Mouse (Mus musculus) liver, embryonic 15.5 days (tissue): ENCODE measurements around the gene Selplg. TPM values are rescaled to one million over a fixed set of nuclear protein-coding genes. Genes with fewer than 3 reads are reported as not detected.

Experiments used
- ATAC-seq: fragments of 200-750 bp; cut with Nextera tagmentation; 2 replicates; pipeline ENCODE4 v1.8.0; 2017; ENCODE audit warnings: moderate number of reproducible peaks, mild to moderate bottlenecking, moderate library complexity; ENCODE audit not compliant: insufficient read depth
- H3K27ac ChIP-seq: fragments of 300-500 bp; sonication (generic); replicated peaks from 2 replicates; pipeline ENCODE4 v1.5.1; 2015; ENCODE audit warnings: mild to moderate bottlenecking, inconsistent platforms
- H3K27me3 ChIP-seq: fragments of 300-500 bp; sonication (generic); 2 replicates; pipeline ENCODE4 v1.6.1; 2015; ENCODE audit warnings: mild to moderate bottlenecking, inconsistent platforms
- H3K36me3 ChIP-seq: fragments of 300-500 bp; sonication (generic); replicated peaks from 2 replicates; pipeline ENCODE4 v1.6.1; 2015; ENCODE audit warnings: moderate library complexity, mild to moderate bottlenecking, inconsistent platforms
- H3K4me1 ChIP-seq: fragments of 300-500 bp; sonication (generic); replicated peaks from 2 replicates; pipeline ENCODE4 v1.6.1; 2015; ENCODE audit warnings: inconsistent platforms
- H3K4me2 ChIP-seq: fragments of 300-500 bp; sonication (generic); 2 replicates; pipeline ENCODE4 v1.6.1; 2015; ENCODE audit warnings: moderate library complexity, mild to moderate bottlenecking, inconsistent platforms
- H3K4me3 ChIP-seq: fragments of 300-500 bp; sonication (generic); replicated peaks from 2 replicates; pipeline ENCODE4 v1.5.1; 2015; ENCODE audit warnings: mild to moderate bottlenecking, inconsistent platforms
- H3K9ac ChIP-seq: fragments of 300-500 bp; sonication (generic); 2 replicates; pipeline ENCODE4 v1.6.1; 2015; ENCODE audit warnings: moderate library complexity, mild to moderate bottlenecking, inconsistent platforms
- H3K9me3 ChIP-seq: fragments of 300-500 bp; sonication (generic); replicated peaks from 2 replicates; pipeline ENCODE4 v1.6.1; 2016; ENCODE audit warnings: inconsistent platforms
- WGBS: fragments of 180-500 bp; shearing (Covaris S2); methylation state at CpG from one replicate; pipeline ENCODE4 v1.1.7; 2015; ENCODE audit warnings: mixed read lengths; ENCODE audit not compliant: insufficient replicate concordance; 5-methylcytosine and 5-hydroxymethylcytosine counted together
- polyA plus RNA-seq: library from polyadenylated mRNA; unstranded; fragments of >200 nt; fragmentation: Nextera tagmentation; extraction: Ambion mirVana; gene quantifications from 2 replicates; pipeline ENCODE4 v1.2.1, GENCODE M21; 2015

The Selplg gene
- polyA plus RNA-seq, 1 experiment from 2014 or later = 15.3 TPM

DNA sequence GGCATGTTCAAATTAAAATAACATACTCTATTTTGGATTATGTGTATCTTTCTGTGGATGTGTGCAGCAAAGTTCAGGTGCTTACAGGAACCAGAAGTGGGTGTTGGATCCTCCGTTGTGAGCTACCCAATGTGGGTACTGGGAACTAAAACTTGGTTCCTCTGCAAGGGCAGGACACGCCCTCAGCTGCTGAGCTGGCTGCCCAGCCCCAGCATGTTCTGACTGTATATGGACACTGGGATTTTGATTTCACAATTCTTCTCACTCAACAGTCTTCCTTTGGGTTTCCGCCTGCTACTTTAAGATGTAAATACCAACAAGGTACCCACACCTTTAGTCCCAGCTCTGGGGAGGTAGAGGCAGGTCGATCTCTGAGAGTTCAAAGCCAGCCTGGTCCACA, 8.0 kb upstream of the Selplg start:
- 63% methylated on average over 4 of the region's 4 CpGs for WGBS
- no peak overlapping the region for H3K27ac ChIP-seq

GRCm38 (mm10) chr5:113836961-113837360, 4.5 kb upstream of the Selplg start:
- no peak for ATAC-seq

More for the DNA sequence above, 8.0 kb upstream of the Selplg start:
- no peak overlapping the region for H3K9ac ChIP-seq
- H3K4me1 ChIP-seq = peaks cover 29% of the 10 kb centered on the region
- H3K4me2 ChIP-seq = no peak overlapping the region
- ATAC-seq = no peak
- no peak overlapping the region for H3K4me3 ChIP-seq
- H3K36me3 ChIP-seq = peaks cover 35% of the 10 kb centered on the region
- H3K9me3 ChIP-seq = no peaks in the 10 kb centered on the region
- H3K27me3 ChIP-seq = no peaks in the 10 kb centered on the region

DNA sequence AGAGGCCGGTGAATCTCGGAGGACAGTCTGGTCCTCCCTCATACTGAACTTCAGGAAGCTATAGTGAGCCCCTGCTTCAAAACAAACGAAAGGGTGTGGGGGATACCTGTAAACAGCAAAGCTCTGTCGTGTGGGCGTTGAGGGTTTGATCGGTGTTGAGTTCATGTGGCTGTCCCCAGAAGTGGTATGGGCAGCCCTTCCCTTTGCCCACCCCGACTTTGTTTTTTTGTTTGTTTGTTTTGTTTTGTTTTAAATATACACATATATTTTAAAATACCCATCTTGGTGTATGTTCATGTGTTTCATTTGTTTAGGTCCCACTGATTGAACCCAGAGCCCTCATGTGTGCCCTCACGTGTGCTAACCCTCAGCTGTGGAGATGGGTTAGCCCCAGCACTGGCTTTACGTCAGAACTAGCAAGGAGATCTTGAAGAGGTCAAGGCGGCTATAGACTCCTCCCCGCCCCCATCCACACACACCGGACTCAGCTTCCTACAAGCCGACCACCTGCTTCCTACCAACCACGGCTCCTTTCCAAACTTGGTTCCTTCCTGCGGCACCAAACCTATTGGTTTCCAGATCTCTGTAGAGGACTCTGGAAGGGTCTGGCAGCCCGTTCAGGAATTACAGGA, 988 bp upstream of the Selplg start:
- no peak overlapping the region for H3K4me2 ChIP-seq
- H3K36me3 ChIP-seq = no peaks in the 10 kb centered on the region
- H3K4me3 ChIP-seq = no peak overlapping the region
- ATAC-seq = no peak
- no peak overlapping the region for H3K9ac ChIP-seq
- peaks cover 23% of the 10 kb centered on the region for H3K4me1 ChIP-seq
- no peak overlapping the region for H3K27ac ChIP-seq
- H3K9me3 ChIP-seq = no peaks in the 10 kb centered on the region
- 40% methylated on average over 16 of the region's 16 CpGs for WGBS
- H3K27me3 ChIP-seq = no peaks in the 10 kb centered on the region

More at GRCm38 (mm10) chr5:113836961-113837360, 4.5 kb upstream of the Selplg start:
- Histone ChIP-seq H3K27me3 (no peaks in the 10 kb centered on the region), H3K4me2 (no peak overlapping the region), H3K27ac (no peak overlapping the region; the same call in 1 of the 2 replicates), H3K4me3 (no peak overlapping the region), H3K36me3 (0 out of 2 replicates have a peak, but pooled peaks cover 3% of the 10 kb centered on the region), H3K9me3 (no peaks in the 10 kb centered on the region), H3K4me1 (peaks cover 12% of the 10 kb centered on the region), H3K9ac (no peak overlapping the region)
- WGBS = 42% methylated on average over 10 of the region's 10 CpGs

DNA sequence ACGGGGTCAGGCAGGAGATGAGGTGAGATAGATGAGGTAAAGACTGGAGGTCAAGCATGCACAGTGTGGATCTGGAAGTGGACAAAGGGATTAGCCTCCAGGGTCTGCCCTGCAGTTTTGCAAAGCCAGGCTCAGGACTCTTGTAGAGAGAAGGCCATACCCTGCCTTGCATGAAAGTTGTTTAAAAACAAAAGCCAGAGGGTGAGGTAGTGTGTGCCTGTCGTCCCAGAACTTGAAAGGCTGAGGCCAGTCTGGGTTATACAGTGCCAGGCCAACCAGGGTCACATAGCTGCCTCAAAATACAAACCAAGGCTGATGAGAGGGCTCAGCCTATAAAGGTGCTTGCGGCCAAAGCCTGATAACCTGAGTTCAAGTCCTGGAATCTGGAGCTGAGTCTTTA, 703 bp downstream of the Selplg start:
- Histone ChIP-seq H3K4me2 (no peak overlapping the region), H3K36me3 (no peaks in the 10 kb centered on the region), H3K4me1 (peaks cover 27% of the 10 kb centered on the region), H3K27ac (no peak overlapping the region), H3K27me3 (no peaks in the 10 kb centered on the region), H3K9me3 (no peaks in the 10 kb centered on the region), H3K4me3 (no peak overlapping the region), H3K9ac (no peak overlapping the region)
- ATAC-seq = no peak
- 54% methylated on average over 3 of the region's 3 CpGs for WGBS

DNA sequence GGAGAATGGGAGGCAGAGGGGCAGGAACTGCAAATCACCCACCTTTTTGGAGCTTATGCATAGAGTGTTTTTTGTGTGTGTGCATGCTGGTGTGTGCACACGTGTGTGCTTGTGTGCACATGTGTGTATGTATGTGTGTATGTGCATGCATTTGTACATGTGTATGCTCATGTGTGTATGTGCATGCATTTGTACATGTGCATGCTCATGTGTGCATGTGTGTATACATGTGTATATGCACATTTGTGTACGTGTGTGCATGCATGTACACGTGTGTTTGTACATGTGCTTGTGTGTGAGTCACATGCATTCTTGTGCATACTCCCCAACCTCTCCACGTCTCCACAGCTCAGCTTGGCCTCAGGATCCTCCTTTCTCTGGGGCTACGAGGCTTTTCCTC, 1.6 kb downstream of the Selplg start:
- no peak overlapping the region for H3K4me2 ChIP-seq
- no peak overlapping the region for H3K4me3 ChIP-seq
- no peak overlapping the region; the same call in 1 of the 2 replicates for H3K27ac ChIP-seq
- WGBS = 59% methylated on average over 5 of the region's 5 CpGs
- H3K4me1 ChIP-seq = peaks cover 27% of the 10 kb centered on the region
- no peaks in the 10 kb centered on the region for H3K36me3 ChIP-seq
- no peaks in the 10 kb centered on the region for H3K9me3 ChIP-seq
- no peak for ATAC-seq
- no peaks in the 10 kb centered on the region for H3K27me3 ChIP-seq
- H3K9ac ChIP-seq = no peak overlapping the region

- 7% methylated on average over 10 of the region's 10 CpGs for WGBS
- peak overlapping the region; percentile 43 for H3K4me3 ChIP-seq
- ATAC-seq = peak; percentile 50
- H3K27me3 ChIP-seq = no peaks in the 10 kb centered on the region
- no peaks in the 10 kb centered on the region for H3K9me3 ChIP-seq
- peaks cover 32% of the 10 kb centered on the region for H3K4me1 ChIP-seq
- H3K4me2 ChIP-seq = peak overlapping the region; percentile 59
- H3K36me3 ChIP-seq = no peaks in the 10 kb centered on the region
- peak overlapping the region; percentile 66 for H3K27ac ChIP-seq
- H3K9ac ChIP-seq = no peak overlapping the region
Measured at GRCm38 (mm10) chr5:113830292-113830643, 2.2 kb downstream of the Selplg start.

DNA sequence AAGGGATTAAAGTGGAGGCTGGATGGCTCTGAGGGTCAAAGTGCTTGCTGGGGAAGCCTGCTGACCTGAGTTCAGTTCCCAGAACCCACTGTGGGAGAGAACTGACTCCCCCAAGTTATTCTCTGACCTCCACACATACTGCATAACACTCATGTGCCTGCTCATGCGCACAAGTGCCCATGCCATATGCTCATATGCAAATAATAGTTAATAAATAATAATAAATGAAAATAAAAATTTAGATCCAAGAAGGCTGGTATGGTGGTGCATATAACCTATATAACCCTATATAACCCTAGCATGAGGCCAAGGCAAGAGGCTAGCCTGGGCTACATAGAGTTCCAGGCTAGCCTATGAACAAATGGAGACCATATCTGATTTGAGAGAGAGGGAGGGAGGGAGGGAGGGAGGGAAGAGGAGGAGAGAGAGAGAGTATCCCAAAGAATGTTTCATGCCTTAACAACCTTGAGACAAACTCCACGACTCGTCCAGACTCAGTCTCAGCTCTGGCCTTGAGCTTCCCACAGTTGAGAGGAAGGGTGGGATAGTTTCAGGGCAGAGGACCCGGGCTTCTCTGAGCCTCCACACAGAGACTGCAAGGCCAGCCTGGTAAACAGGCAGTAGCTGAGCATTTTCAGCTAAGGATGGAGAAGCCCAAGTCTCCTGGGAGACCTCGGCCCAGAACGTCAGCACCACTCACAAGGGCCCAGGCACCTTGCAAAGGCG, 2.7 kb downstream of the Selplg start:
- WGBS = 24% methylated on average over 7 of the region's 7 CpGs
- no peaks in the 10 kb centered on the region for H3K27me3 ChIP-seq
- H3K4me1 ChIP-seq = peaks cover 36% of the 10 kb centered on the region
- peak; percentile 2; the same call in 1 of the 2 replicates for ATAC-seq
- peak overlapping the region; percentile 43 for H3K4me3 ChIP-seq
- peak overlapping the region; percentile 66 for H3K27ac ChIP-seq
- no peaks in the 10 kb centered on the region for H3K9me3 ChIP-seq
- H3K4me2 ChIP-seq = peak overlapping the region; percentile 59
- no peak overlapping the region for H3K9ac ChIP-seq
- no peaks in the 10 kb centered on the region for H3K36me3 ChIP-seq

GRCm38 (mm10) chr5:113828481-113828880, 4.0 kb downstream of the Selplg start:
- no peak for ATAC-seq
- peak overlapping the region; percentile 1; the same call in 1 of the 2 replicates for H3K27ac ChIP-seq

GRCm38 (mm10) chr5:113827991-113828411, 4.4 kb downstream of the Selplg start:
- Histone ChIP-seq H3K27ac (0 out of 2 replicates have a peak overlapping the region, but pooled peaks have one; percentile 1), H3K4me1 (peaks cover 33% of the 10 kb centered on the region), H3K36me3 (no peaks in the 10 kb centered on the region), H3K9me3 (no peaks in the 10 kb centered on the region), H3K9ac (no peak overlapping the region), H3K4me3 (peak overlapping the region; percentile 2; the same call in 1 of the 2 replicates), H3K27me3 (no peaks in the 10 kb centered on the region), H3K4me2 (0 out of 2 replicates have a peak overlapping the region, but pooled peaks have one; percentile 16)
- 22% methylated on average over 4 of the region's 4 CpGs for WGBS
- no peak for ATAC-seq

More at GRCm38 (mm10) chr5:113828481-113828880, 4.0 kb downstream of the Selplg start:
- Histone ChIP-seq H3K4me2 (peak overlapping the region; percentile 16), H3K9me3 (no peaks in the 10 kb centered on the region), H3K4me1 (peaks cover 33% of the 10 kb centered on the region), H3K4me3 (peak overlapping the region; percentile 2), H3K36me3 (no peaks in the 10 kb centered on the region), H3K27me3 (no peaks in the 10 kb centered on the region), H3K9ac (no peak overlapping the region)
- 57% methylated on average over 7 of the region's 7 CpGs for WGBS

GRCm38 (mm10) chr5:113826619-113827018, 5.8 kb downstream of the Selplg start:
- Histone ChIP-seq H3K9me3 (no peaks in the 10 kb centered on the region), H3K4me1 (peaks cover 30% of the 10 kb centered on the region), H3K27me3 (no peaks in the 10 kb centered on the region), H3K4me3 (no peak overlapping the region), H3K36me3 (no peaks in the 10 kb centered on the region), H3K27ac (no peak overlapping the region), H3K4me2 (no peak overlapping the region), H3K9ac (no peak overlapping the region)
- ATAC-seq = no peak
- WGBS = 70% methylated on average over 4 of the region's 4 CpGs

DNA sequence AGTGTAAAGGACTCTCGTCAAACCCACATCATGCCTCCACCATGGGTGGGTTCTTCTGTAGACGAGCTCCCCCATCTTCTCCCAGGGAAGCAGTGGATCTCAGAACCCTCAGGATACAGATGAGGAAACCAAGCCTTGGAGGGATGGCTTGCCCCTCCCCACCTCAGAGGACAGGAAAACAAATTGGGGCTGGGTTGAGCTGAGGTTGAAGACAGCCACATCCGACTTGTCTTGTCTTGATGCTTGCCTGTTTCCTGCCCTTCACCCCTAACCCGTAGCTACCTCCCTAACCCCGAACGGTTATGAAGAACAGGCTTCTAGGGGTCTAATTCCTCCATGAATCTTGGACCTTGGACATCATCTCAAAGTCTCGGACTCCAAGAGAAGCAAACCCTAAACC, 6.9 kb downstream of the Selplg start:
- Histone ChIP-seq H3K27ac (no peak overlapping the region), H3K9ac (no peak overlapping the region), H3K4me1 (peaks cover 25% of the 10 kb centered on the region), H3K9me3 (no peaks in the 10 kb centered on the region), H3K4me2 (no peak overlapping the region), H3K27me3 (no peaks in the 10 kb centered on the region), H3K36me3 (no peaks in the 10 kb centered on the region), H3K4me3 (no peak overlapping the region)
- WGBS = 28% methylated on average over 7 of the region's 7 CpGs
- no peak for ATAC-seq
